ENCODE assay signal across 27 mouse cellular contexts in genomic region chr11:103260034-103260433, GRCm38 (mm10). TPM values are rescaled to one million over a fixed set of nuclear protein-coding genes. Genes with fewer than 3 reads are reported as not detected.
DNase-seq lines count a peak whose midpoint lies in the region; ATAC-seq and TF ChIP-seq lines count a peak whose summit lies in the region.
"Had no signal": no experiment of that assay in that cellular context is flagged by ENCODE, and none has a peak within 500 bp of the region (broad histone marks: within the 10 kb centered on the region; RNA-seq: fewer than 3 reads in every experiment).

No protein-coding gene starts in this region.

- 0 out of 2 replicates have a peak, but pooled peaks cover 3% of the 10 kb centered on the region for H3K27me3 ChIP-seq in heart, embryonic 11.5 days (ENCODE audit: control insufficient read depth, insufficient read depth, low read length)
- H3K27me3 ChIP-seq in kidney, embryonic 14.5 days (ENCODE audit: control insufficient read depth, insufficient read depth, low read length): no peaks in the 10 kb centered on the region
- H3K27me3 ChIP-seq in kidney, embryonic 16.5 days (ENCODE audit: insufficient read depth, low read length): no peaks in the 10 kb centered on the region
- H3K27me3 ChIP-seq in spleen, adult 2 months (ENCODE audit: control insufficient read depth, insufficient read depth, low read length): no peaks in the 10 kb centered on the region
- H3K27me3 ChIP-seq in small intestine, adult 2 months (ENCODE audit: control insufficient read depth, insufficient read depth, low read length): no peaks in the 10 kb centered on the region
- H3K27me3 ChIP-seq: CH12.LX; embryonic facial prominence, embryonic 12.5 days; embryonic facial prominence, embryonic 15.5 days; heart, embryonic 12.5 days; heart, embryonic 15.5 days; hindbrain, embryonic 13.5 days; Patski had no signal

- no peak overlapping the region for H3K27ac ChIP-seq in heart, embryonic 11.5 days (ENCODE audit: low read depth, low read length)
- no peak overlapping the region; the same call in 1 of the 2 replicates for H3K27ac ChIP-seq in kidney, embryonic 14.5 days (ENCODE audit: low read depth, low read length)
- H3K27ac ChIP-seq in kidney, embryonic 16.5 days (ENCODE audit: low read length): no peak overlapping the region; the same call in 1 of the 2 replicates
- peak overlapping the region; percentile 43; the same call in 1 of the 2 replicates for H3K27ac ChIP-seq in spleen, adult 2 months (ENCODE audit: insufficient read depth, low read length)
- H3K27ac ChIP-seq in small intestine, adult 2 months (ENCODE audit: insufficient read depth, low read depth, low read length): peak overlapping the region; percentile 71
- H3K27ac ChIP-seq: embryonic facial prominence, embryonic 12.5 days; embryonic facial prominence, embryonic 15.5 days; heart, embryonic 15.5 days; hindbrain, embryonic 10.5 days; hindbrain, embryonic 13.5 days had no signal

- DNase-seq in heart, adult 11 months: peak; percentile 92
- no peak for DNase-seq in spleen, adult 2 months (ENCODE audit: low read depth in 1 of 2, low spot score in 2 of 2)
- DNase-seq in spleen, postnatal 4 days (ENCODE audit: low spot score in 2 of 2): no peak
- DNase-seq: adrenal gland, postnatal 10 days; B cell, adult 2 months; cerebellum, adult 18-20 months; cerebellum, postnatal 14 days; forebrain, postnatal 0 days; gastrocnemius, postnatal 25 days; heart, postnatal 10 days; heart, postnatal 36 days had no signal

- no peak overlapping the region for H3K4me2 ChIP-seq in heart, embryonic 11.5 days
- no peak overlapping the region for H3K4me2 ChIP-seq in kidney, embryonic 14.5 days (replicated peaks; ENCODE audit: low read depth, low read length)
- H3K4me2 ChIP-seq in kidney, embryonic 16.5 days (replicated peaks; ENCODE audit: low read depth, low read length): no peak overlapping the region
- H3K4me2 ChIP-seq: embryonic facial prominence, embryonic 12.5 days; embryonic facial prominence, embryonic 15.5 days; heart, embryonic 12.5 days; heart, embryonic 15.5 days; hindbrain, embryonic 13.5 days had no signal

- 85% methylated on average over 5 of the region's 5 CpGs for WGBS in heart, embryonic 11.5 days (ENCODE audit: insufficient replicate concordance)
- 93% methylated on average over 5 of the region's 5 CpGs for WGBS in kidney, embryonic 14.5 days
- 85% methylated on average over 5 of the region's 5 CpGs for WGBS in kidney, embryonic 16.5 days
- WGBS in spleen, adult 2 months: 85% methylated on average over 5 of the region's 5 CpGs
- 84% methylated on average over 5 of the region's 5 CpGs for WGBS in small intestine, adult 2 months

- no peaks in the 10 kb centered on the region for H3K36me3 ChIP-seq in heart, embryonic 11.5 days (ENCODE audit: control insufficient read depth, insufficient read depth, low read length)
- no peaks in the 10 kb centered on the region for H3K36me3 ChIP-seq in kidney, embryonic 14.5 days (ENCODE audit: control insufficient read depth, insufficient read depth, low read length)
- no peaks in the 10 kb centered on the region for H3K36me3 ChIP-seq in kidney, embryonic 16.5 days (ENCODE audit: insufficient read depth, low read length)
- no peaks in the 10 kb centered on the region for H3K36me3 ChIP-seq in spleen, adult 2 months (ENCODE audit: control insufficient read depth, insufficient read depth, low read length)
- H3K36me3 ChIP-seq in small intestine, adult 2 months (ENCODE audit: control insufficient read depth, insufficient read depth, low read length): no peaks in the 10 kb centered on the region
- H3K36me3 ChIP-seq: embryonic facial prominence, embryonic 12.5 days; heart, embryonic 12.5 days; heart, embryonic 15.5 days; hindbrain, embryonic 10.5 days; hindbrain, embryonic 13.5 days had no signal

- no peak for TF ChIP-seq POLR2A in spleen, adult 2 months (IDR thresholded peaks at IDR 0.05; ENCODE audit: low read depth, low read length)
- TF ChIP-seq POLR2A in small intestine, adult 2 months (IDR thresholded peaks at IDR 0.05; ENCODE audit: low read depth, low read length): no peak

- H3K4me1 ChIP-seq in heart, embryonic 11.5 days (ENCODE audit: control insufficient read depth, insufficient read depth, low read length): peaks cover 13% of the 10 kb centered on the region
- peaks cover 35% of the 10 kb centered on the region for H3K4me1 ChIP-seq in kidney, embryonic 14.5 days (ENCODE audit: control insufficient read depth, insufficient read depth, low read length)
- H3K4me1 ChIP-seq in kidney, embryonic 16.5 days (ENCODE audit: insufficient read depth, low read length): peaks cover 60% of the 10 kb centered on the region
- H3K4me1 ChIP-seq in spleen, adult 2 months (ENCODE audit: control insufficient read depth, insufficient read depth, insufficient read length): peaks cover 54% of the 10 kb centered on the region; the same call in 1 of the 2 replicates
- H3K4me1 ChIP-seq in small intestine, adult 2 months (ENCODE audit: control insufficient read depth, insufficient read depth, insufficient read length, low read length): peaks cover 25% of the 10 kb centered on the region

- TF ChIP-seq CTCF in spleen, adult 2 months (IDR thresholded peaks at IDR 0.05; ENCODE audit: extremely low read depth, insufficient read depth, insufficient read length, insufficient replicate concordance): no peak
- TF ChIP-seq CTCF in small intestine, adult 2 months (IDR thresholded peaks at IDR 0.05; ENCODE audit: extremely low read depth, insufficient read length, insufficient replicate concordance, low read depth, low read length): no peak

- no peak for ATAC-seq in heart, embryonic 11.5 days (replicated peaks; ENCODE audit: insufficient number of reproducible peaks, low FRiP score, low TSS enrichment)
- ATAC-seq in kidney, embryonic 14.5 days (ENCODE audit: low FRiP score, low TSS enrichment): peak; percentile 33; the same call in 1 of the 2 replicates
- ATAC-seq in kidney, embryonic 16.5 days (ENCODE audit: low FRiP score, low TSS enrichment): no peak
- ATAC-seq: forebrain, embryonic 14.5 days; forebrain, postnatal 0 days; hindbrain, embryonic 16.5 days had no signal

- H3K4me3 ChIP-seq in heart, embryonic 11.5 days (ENCODE audit: low read depth, low read length): no peak overlapping the region
- no peak overlapping the region for H3K4me3 ChIP-seq in kidney, embryonic 14.5 days (ENCODE audit: low read length)
- H3K4me3 ChIP-seq in kidney, embryonic 16.5 days (ENCODE audit: low read length): no peak overlapping the region
- no peak overlapping the region for H3K4me3 ChIP-seq in spleen, adult 2 months (ENCODE audit: extremely low read depth, insufficient read depth, insufficient read length)
- H3K4me3 ChIP-seq in small intestine, adult 2 months (ENCODE audit: low read depth, low read length): no peak overlapping the region
- H3K4me3 ChIP-seq: embryonic facial prominence, embryonic 12.5 days; embryonic facial prominence, embryonic 15.5 days; heart, embryonic 12.5 days; heart, embryonic 15.5 days; hindbrain, embryonic 10.5 days; hindbrain, embryonic 13.5 days had no signal

- H3K9me3 ChIP-seq in heart, embryonic 11.5 days (replicated peaks; ENCODE audit: control insufficient read depth, low read length): no peaks in the 10 kb centered on the region
- H3K9me3 ChIP-seq in kidney, embryonic 14.5 days (ENCODE audit: control insufficient read depth, low read length): no peaks in the 10 kb centered on the region
- no peaks in the 10 kb centered on the region for H3K9me3 ChIP-seq in kidney, embryonic 16.5 days (ENCODE audit: low read length)
- H3K9me3 ChIP-seq: embryonic facial prominence, embryonic 12.5 days; embryonic facial prominence, embryonic 15.5 days; G1E; heart, embryonic 12.5 days; heart, embryonic 15.5 days; hindbrain, embryonic 10.5 days; hindbrain, embryonic 13.5 days had no signal

- no peak overlapping the region for H3K9ac ChIP-seq in heart, embryonic 11.5 days (ENCODE audit: low read depth, low read length)
- H3K9ac ChIP-seq in kidney, embryonic 14.5 days (ENCODE audit: low read depth, low read length): no peak overlapping the region
- no peak overlapping the region for H3K9ac ChIP-seq in kidney, embryonic 16.5 days (replicated peaks; ENCODE audit: low read length)
- H3K9ac ChIP-seq: embryonic facial prominence, embryonic 12.5 days; embryonic facial prominence, embryonic 15.5 days; forebrain, postnatal 0 days; heart, embryonic 12.5 days; heart, embryonic 15.5 days; hindbrain, embryonic 13.5 days had no signal

RNA-seq across cellular contexts. Expression of gene Map3k14, which starts 7.2 kb away (rescaled TPM):
- 1.4 and 1.7 TPM in 2 replicates for polyA plus RNA-seq in heart, embryonic 11.5 days (2014; fragmentation: Nextera tagmentation; extraction: Ambion mirVana)
- polyA plus RNA-seq in kidney, embryonic 14.5 days (2014; fragmentation: Nextera tagmentation; extraction: Ambion mirVana): 3.3 and 4.8 TPM in 2 replicates
- 5.3 and 6.7 TPM in 2 replicates for polyA plus RNA-seq in kidney, embryonic 16.5 days (2015; fragmentation: Nextera tagmentation; extraction: Ambion mirVana)
- 49.6 and 57.7 TPM in 2 replicates for polyA plus RNA-seq in spleen, adult 2 months (2012; rRNA removed)
- polyA plus RNA-seq in small intestine, adult 2 months (2012; rRNA removed): 9.9 and 12.7 TPM in 2 replicates

RNA-seq across cellular contexts. Expression of gene Spata32, which starts 41.8 kb away (rescaled TPM):
- polyA plus RNA-seq in heart, embryonic 11.5 days (2014; fragmentation: Nextera tagmentation; extraction: Ambion mirVana): not detected in 2 replicates
- not detected in 2 replicates for polyA plus RNA-seq in kidney, embryonic 14.5 days (2014; fragmentation: Nextera tagmentation; extraction: Ambion mirVana)
- not detected in 2 replicates for polyA plus RNA-seq in kidney, embryonic 16.5 days (2015; fragmentation: Nextera tagmentation; extraction: Ambion mirVana)
- polyA plus RNA-seq in spleen, adult 2 months (2012; rRNA removed): not detected in 2 replicates
- not detected in 2 replicates for polyA plus RNA-seq in small intestine, adult 2 months (2012; rRNA removed)
- polyA plus RNA-seq: embryonic facial prominence, embryonic 12.5 days; embryonic facial prominence, embryonic 15.5 days; forebrain, embryonic 11.5 days; forebrain, embryonic 14.5 days; G1E; heart, embryonic 12.5 days; heart, embryonic 15.5 days; hindbrain, embryonic 10.5 days; Patski had no signal

RNA-seq across cellular contexts. Expression of gene 1700023F06Rik, which starts 51.7 kb away (rescaled TPM):
- not detected in 2 replicates for polyA plus RNA-seq in heart, embryonic 11.5 days (2014; fragmentation: Nextera tagmentation; extraction: Ambion mirVana)
- 0.26 and 0.29 TPM in 2 replicates for polyA plus RNA-seq in kidney, embryonic 14.5 days (2014; fragmentation: Nextera tagmentation; extraction: Ambion mirVana)
- 0.27 and 0.82 TPM in 2 replicates for polyA plus RNA-seq in kidney, embryonic 16.5 days (2015; fragmentation: Nextera tagmentation; extraction: Ambion mirVana)
- polyA plus RNA-seq in spleen, adult 2 months (2012; rRNA removed): not detected in 2 replicates
- polyA plus RNA-seq in small intestine, adult 2 months (2012; rRNA removed): 0.50 and 0.51 TPM in 2 replicates
- polyA plus RNA-seq: G1E; heart, embryonic 12.5 days had no signal

Comparison
In these comparisons a context has a peak if more than half of its experiments do, and no peak if none do; other contexts are left out.
1. H3K27ac ChIP-seq: peak in spleen, adult 2 months (single experiment) and small intestine, adult 2 months (single experiment); none in heart, embryonic 11.5 days (single experiment), kidney, embryonic 14.5 days (single experiment) and kidney, embryonic 16.5 days (single experiment).